Mouse (Mus musculus) right cerebral cortex, postnatal 14 days (tissue): ENCODE measurements around the gene Esm1.
"Not testable (repeated sequence)": the region's sequence is repeated elsewhere in the genome, so short reads cannot be mapped to it uniquely, and the experiment has no call there.

ENCODE experiments used
- DNase-seq: peaks from one replicate; pipeline ENCODE4 v3.0.0; 2022

The Esm1 gene

DNA sequence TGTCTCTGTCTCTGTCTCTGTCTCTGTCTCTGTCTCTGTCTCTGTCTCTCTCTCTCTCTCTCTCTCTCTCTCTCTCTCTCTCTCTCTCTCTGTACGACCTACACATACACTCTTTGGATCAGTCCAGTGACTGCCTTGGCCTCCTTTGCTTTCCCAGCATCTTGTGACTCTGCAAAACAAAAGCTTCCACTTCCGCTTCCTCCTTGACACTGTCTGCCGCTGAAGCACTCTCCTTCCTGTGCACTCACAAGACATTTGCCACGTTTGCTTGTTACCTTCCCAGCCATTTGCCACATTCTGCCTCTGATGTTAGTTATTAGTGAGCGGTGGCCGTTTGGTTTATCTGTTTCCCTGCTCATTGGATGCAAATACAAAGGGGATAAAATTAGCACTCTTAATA, 32.7 kb downstream of the Esm1 start:
- no peak for DNase-seq

DNA sequence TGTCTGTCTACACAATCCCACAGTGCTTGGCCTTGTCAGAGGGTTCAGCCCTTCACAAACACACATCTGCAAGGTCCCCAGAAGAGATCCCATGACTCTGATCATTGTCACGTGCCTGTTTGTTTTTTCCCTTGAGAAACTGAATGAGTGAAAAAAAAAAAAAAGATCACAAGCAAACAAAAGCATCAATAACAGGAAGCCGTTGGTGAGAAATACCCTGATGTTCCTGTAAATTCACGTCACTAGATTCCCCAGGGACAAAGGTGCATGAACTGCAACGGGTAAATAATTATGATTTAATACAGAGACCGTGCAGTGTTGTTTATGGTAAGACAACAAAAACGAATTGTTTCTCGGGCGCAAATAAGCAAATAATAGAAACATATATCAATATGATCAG, 35.6 kb downstream of the Esm1 start:
- no peak for DNase-seq

- DNase-seq: not testable (repeated sequence)
These were observed 43.1 kb downstream of the Esm1 start for GRCm38 (mm10) chr13:113252580-113252979.

DNA sequence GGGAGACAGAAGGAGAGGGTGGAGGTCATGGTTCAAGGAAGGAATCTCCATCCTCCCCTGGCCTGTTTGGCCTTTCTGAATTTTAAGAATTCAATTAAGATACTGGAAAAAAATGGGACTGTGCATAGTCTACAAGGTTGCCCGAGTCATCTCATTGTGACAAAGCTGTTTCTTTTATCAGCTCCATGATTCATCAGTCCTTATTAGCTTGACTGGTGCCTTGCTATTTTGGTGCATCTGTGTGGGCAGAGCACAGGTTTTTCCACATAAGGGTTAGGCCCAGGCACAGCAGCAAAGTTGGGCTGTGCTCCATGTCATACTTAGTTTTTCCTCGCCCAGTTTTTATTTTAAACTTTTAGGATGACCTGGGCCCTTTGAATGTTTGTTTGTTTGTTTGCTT, 47.3 kb downstream of the Esm1 start:
- DNase-seq: no peak

GRCm38 (mm10) chr13:113257190-113257589, 47.7 kb downstream of the Esm1 start:
- no peak for DNase-seq

- DNase-seq: no peak
These were observed 49.8 kb downstream of the Esm1 start for GRCm38 (mm10) chr13:113259237-113259636.

DNA sequence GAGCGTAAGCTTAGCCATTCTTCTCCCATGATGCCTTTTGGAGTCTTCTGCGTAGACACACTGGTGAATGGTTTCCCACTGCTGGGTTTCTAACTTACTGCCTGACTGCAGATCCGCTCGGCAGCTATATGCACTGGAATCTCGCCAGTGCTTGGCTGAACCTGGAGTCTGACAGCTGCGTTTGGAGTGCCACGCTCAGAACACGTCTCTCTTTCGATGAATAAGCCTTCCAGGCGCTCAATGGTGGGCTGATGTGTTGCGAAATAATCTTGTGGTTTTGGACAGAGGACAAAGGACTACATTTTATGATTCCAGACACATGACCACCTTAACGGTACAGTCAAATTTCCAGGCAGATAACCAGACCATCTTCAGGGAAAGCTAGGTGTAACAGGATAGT, 53.4 kb downstream of the Esm1 start:
- DNase-seq: peak; percentile 53

GRCm38 (mm10) chr13:113265257-113265656, 55.8 kb downstream of the Esm1 start:
- peak; percentile 74 for DNase-seq

DNA sequence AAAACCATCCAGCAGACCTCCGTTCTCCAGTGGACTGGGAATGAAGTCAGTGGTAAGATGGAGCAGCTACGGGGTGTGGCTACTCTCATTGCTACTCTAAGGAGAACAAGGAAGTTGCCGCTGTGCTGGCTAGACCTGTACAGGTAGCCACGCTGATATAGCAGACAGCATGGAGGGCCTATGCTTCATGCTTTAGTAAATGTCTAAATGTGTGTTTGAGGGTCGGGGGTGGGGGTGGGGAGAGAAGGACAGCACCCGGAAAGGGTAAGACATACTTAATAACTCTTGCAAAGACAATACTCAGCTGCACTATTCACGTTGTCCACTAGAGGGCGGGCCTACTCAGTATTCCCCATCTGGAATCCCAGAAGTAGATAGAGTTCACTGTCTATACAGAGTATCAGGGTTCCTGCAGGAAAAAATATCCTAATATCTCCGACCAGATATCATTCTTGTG, 57.1 kb downstream of the Esm1 start:
- DNase-seq: peak; percentile 78

- no peak for DNase-seq
These were observed 57.7 kb downstream of the Esm1 start for GRCm38 (mm10) chr13:113267204-113267603.
